Mouse (Mus musculus) monocyte, adult 5-6 weeks (primary cell): Measurements from ENCODE around the gene Rarres1. TPM values are rescaled to one million over a fixed set of nuclear protein-coding genes. Genes with fewer than 3 reads are reported as not detected.
A peak's percentile ranks its signal among the peaks of the same experiment; 100 is the strongest.

Experiments used
- ATAC-seq: fragments of 153-309, 156-312 bp; replicated peaks from 2 replicates; pipeline ENCODE4 v1.8.0; 2017; ENCODE audit warnings: mild to moderate bottlenecking; ENCODE audit not compliant: low TSS enrichment, insufficient number of reproducible peaks, severe bottlenecking, poor library complexity, low FRiP score
- total RNA-seq: library from RNA; stranded (forward); fragments of 200-1000, 200-491, 200-594 nt; gene quantifications from 3 replicates; pipeline ENCODE4 v1.2.3, GENCODE M21; 2017

The Rarres1 gene
- not detected in 3 replicates for total RNA-seq

DNA sequence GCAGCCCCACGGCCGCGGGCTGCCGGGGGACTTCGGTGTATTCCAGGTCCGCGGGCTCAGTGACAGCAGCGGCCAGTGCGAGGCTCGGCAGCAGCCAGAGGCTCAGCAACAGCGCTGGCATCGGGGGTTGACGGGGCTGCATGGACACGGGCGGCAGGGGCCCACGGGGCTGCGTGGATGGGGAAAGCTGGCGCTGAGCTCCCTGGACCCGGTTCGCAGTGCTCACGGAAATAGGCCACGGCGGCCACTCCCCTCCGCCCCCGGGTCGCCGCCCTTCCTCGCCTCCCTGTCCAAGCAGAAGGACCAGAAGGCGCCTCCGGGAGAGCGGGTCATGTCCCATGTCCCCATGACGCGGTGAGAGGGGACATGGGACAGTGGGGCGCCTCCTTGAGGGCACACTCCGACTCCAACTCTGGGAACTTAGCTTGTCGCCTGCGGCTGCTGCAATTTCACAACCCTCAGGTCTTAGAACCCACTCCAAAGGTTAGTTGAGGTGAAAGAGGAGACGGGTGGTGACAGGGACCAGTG is at the start of gene Rarres1:
Rarres1 (minus strand) TSS at position 250 of the 528 bp plus-strand sequence.
- no peak for ATAC-seq

DNA sequence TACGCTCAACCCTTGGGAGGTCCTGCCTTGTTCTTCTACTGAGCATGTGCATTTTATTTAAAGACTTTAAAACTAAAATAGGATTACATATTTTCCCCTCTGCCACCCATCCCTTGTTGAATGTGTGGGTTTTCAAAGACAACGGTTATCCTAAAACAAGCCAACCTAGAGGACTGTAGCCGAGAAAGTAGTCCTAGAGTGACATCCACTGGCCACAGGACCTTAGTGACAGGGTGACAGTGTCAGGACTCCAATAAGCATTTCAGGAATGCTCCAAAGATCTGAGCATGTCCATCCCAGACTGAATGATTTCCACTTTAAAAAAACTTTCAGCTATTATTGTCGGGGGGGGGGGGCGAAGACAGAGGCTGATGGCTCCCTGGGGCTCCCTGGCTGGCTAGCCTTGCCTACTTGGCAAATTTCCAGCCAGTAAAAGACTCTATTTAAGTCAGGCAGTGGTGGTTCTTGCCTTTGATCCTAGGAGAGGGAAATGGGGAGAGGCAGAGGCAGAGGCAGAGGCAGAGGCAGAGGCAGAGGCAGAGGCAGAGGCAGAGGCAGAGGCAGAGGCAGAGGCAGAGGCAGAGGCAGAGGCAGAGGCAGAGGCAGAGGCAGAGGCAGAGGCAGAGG is 49.5 kb upstream of the Rarres1 start:
- ATAC-seq, result no peak

DNA sequence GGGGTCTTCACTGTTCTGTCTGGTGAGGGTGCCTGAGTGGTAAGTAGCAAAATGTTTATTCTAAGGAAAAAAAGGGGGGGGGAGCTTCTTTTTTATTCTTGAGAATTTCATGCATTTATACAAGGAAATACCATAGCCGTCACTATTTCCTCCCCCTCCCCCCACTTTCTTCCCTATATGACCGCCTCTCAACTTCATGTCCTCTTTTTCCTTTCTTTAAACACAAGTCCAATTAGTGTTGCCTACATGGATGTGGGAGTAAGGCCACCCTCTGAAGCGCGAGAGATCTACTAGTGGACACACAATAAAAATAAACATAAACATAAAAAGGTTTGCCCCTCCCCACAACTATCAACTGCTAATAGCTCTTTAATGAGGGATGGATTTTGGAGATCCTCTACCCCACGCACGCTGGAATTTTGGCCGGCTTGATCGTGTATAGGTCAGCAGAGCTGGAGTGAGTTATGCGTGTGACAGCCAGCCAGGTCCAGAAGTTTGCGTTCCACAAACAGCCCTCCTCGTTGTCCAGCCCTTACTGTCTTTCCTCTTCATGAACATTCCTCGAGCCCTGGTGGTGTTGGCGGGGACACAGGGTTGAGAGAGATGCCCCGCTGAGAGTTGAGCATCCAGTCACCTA is 42.5 kb upstream of the Rarres1 start:
- no peak for ATAC-seq

DNA sequence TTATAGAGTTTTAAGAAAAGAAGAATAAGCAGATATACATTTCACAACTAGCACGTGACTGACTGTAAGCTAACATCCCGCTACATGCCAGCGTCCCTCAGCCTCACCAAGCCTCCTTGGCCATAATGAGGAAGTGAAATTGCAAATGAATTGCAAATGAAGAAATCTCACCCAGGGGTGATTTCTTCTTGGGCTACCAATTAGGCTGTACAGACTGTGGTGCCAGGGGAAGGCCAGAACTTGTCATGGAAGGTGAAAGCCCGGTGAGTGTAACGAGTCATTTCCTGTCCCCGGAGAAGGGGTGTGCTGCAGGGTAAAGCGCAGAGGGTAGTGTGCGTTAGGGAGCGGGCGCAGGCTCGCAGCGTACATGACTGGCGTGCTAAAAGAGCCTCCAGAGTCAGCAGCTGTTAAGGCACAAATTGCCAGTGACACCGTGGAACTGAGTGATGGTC is 41.9 kb upstream of the Rarres1 start:
- ATAC-seq, result peak; percentile 90

DNA sequence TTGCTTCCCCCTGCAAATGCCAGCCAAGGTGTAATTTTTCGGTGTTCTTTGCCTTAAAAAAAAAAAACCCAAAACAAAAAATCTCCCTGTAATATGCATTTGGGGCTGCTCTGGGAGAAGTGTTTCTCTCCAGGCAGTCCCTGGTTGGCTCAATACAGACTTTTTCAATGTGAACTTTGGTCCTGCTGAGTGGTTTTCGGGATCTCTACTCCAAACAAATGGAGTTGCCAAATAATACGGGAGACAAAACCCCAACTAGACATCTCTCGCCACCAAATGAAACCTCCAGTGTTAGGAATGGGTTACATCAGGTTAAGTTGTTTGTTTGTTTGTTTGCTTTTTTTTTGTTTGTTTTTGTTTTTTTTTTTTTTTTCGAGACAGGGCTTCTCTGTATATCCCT is 39.9 kb upstream of the Rarres1 start:
- ATAC-seq, result no peak

DNA sequence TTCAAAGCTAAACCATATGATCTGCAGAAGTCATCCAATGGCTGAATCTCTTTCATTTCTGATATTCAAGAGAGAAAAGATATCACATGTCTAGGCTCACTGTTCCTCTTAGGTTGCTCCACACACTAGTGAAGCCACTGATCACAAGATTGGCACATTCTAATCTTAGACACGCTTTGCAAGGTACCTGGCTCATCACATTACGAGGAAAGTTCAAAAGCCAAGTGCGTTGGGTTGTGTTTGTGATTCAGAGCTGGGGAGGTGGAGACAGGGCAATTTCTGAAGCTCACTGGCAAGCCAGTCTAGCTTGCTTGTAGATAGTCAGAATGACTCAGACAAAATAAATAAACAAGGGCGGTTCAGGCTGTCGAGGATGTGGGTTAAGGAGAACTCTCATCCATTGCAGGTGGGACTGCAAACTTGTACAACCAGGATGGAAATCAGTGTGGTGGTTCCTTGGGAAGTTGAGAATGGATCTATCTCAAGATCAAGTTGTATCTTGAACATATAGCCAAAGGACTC is 38.7 kb upstream of the Rarres1 start:
- no peak for ATAC-seq

DNA sequence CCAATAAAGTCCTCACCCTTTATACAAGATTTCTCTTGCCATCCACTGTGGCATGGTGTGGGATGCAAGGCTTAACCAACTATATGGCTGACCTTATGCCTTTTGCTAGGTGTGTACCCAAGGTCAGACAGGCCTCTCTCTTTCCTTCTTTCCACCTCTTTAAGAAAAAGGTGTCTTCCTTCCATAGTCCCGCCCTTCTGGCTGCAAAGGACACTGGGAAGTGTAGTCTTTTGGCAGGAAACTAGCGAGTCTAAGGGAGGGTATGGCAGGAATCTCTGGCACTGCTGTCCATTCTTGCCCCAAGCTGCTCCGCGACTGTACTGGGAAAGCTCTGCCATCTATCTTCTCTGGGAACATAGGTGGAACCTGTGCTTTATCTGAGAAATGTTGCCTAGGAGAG is 38.0 kb upstream of the Rarres1 start:
- no peak for ATAC-seq

DNA sequence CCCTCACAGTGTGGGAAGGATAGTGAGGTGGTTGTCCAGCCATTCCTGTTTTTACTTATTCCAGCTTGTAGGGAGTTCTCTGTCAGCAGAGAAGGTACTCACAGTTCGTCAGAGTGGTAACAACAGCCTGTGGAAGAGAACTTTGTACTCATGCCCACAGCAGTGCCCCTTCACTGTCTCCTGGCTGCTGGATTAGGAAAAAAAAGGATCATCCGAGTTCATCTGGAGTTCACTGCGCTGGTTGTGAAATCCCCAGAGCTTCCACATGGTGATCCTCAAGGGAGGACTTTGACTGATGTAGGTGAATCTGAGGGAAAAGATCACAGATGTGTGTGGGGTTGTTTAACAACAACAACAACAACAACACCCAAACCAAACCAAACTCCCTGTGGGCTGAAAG is 35.9 kb upstream of the Rarres1 start:
- ATAC-seq, result no peak

DNA sequence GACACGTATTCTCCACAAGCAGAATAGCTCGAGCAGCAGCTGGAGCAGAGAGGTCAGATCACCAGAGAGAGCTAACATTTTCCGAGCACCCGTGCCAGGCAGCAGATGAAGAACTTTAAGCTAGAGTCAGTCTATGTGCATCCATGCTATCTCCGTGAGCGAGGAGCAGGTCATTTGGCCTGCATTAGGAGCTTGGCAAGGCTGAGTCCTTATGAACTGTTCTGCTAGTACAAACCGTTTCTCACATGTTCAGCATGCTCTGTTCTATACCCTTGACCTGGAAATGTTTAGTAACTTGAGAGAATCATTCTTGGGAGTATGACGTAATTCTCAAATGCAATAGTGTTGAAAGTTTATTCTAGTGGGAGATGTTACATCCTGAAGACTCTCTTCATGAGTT is 28.3 kb upstream of the Rarres1 start:
- ATAC-seq, result no peak

DNA sequence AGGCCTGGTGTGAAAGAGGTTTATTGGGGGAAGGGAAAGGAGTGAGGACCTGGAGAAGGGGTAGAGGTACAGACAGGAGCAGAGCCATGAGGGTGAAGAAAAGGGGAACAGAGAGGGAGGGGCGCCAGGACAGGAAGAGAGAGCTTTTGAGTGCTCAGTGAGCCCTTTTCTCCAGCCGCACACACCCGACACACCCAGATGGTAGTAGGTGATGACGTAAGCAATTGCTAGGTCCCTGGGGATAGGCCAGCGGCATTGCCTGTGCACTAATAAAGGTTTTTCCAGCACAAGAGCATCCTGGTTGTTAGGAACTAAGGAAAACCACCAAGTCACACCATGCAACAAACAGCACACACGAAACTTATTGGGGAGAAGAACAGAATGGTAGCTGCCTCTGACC is 9.4 kb upstream of the Rarres1 start:
- ATAC-seq, result peak; percentile 27; the same call in 1 of the 2 replicates

DNA sequence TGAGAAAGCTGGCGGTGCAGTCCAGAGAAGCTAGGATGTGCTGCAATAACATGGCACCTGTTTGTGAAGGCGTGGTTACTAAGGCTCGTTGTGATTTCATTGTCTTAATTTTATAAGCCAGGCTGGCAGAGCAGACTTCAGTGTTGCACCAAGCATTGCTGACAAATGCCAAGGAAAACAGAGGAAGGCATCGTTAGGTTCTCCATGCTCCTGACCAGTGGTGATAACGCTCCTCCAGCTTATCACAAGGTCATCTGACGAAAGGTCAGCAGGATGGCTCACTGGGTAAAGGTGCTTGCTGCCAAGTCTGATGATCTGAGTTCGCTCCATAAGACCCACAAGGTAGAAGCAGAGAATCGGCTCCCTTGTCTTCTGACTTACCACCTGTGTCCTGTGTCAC is 7.4 kb upstream of the Rarres1 start:
- no peak for ATAC-seq

DNA sequence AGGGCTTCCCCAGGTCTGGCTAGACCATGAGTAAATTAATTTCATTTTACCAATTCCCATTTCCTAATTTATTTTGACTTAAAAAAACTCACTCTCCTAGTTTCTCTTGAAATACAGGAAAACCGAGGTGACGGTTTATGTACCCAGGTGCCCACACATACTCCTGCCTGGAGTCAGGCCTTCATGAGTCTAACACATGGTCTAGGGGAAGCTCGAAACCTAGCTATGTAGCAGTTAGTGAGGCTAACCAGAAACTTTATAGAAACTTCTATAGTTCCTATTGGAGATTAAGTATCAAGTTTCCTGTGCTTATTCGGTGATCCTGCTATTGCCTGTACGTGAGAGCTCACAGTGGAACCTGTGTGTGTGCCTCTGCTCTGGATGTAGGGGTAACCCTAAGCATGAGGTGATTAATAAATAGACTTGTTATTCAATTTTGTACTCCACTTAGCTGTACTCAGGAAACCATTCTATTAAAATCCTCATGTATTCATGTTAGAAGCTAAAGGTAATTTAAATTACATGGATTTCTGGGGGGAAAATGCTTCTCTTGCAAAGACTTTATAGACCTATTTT is 5.3 kb upstream of the Rarres1 start:
- ATAC-seq, result no peak

DNA sequence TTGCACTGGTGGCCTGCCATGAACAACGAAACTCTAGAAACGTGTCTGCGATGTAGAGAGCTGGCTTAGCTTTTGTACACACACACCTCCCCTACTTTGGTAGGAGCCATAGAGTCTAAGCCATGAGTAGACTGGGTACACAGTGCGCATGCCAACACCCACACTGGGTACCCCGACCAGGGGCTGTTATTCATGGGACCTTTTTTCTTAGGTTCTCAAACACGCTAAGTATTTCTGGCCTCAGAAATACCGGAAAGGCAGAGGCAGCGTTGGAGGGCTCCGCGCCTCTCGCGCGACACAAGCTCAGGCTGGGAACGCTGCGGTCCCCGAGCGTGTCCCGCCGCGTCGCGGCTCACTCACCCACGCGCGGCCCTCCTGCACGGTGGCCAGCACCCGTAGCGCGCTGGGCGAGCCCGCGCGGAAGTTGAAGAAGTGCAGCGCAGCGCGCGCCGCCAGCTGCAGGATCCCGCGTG is 486 bp downstream of the Rarres1 start:
- no peak for ATAC-seq

DNA sequence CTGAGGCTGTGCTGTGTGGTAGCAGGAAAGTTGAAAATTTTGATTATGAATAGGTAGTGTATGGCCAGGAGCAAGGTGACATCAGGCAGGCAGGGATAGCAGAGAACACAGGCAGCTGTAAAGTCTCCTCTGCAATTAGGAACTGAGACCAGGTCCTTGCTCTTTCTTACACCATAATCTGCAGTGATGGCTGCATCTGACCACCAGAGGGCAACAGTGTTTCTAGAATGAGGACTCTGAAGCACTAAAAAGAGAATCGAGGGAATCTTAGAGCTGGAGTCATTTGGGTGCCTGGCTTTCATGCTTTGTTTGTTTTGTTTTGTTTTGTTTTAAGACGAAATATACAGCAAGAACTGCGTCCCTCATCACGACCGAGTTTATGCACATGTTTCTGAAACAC is 2.5 kb downstream of the Rarres1 start:
- peak; percentile 73 for ATAC-seq

DNA sequence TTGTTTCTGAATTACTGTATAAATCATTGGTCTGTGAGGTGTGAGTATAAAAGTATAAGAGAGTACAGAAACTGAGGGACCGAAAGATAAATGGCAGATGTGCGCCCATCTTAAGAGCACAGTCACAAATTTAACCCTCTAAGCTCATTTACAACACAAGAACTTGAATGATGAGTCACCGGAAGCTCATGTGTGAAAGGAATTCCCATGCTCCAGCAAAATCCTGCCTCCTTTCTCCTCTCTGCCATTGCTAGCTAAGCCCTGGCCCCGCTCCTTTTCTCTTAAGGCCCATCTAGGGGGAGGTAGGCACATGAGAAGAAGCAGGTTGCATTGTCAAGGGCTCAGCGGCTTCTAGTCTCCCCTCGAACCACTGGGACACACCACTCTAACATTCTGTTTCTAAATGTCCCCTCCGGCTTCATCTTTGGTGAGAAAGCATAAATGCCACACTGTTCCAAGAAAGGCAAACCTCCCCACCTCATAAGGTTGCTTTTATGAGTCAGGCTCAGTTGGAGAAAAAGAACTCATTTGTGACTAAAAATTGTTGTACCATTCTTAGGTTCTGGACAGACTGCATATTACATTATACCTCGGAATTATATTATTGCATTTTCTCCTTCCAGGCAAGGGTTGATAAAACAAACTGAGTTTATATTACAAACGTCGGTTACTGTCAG is 7.0 kb downstream of the Rarres1 start:
- no peak for ATAC-seq

DNA sequence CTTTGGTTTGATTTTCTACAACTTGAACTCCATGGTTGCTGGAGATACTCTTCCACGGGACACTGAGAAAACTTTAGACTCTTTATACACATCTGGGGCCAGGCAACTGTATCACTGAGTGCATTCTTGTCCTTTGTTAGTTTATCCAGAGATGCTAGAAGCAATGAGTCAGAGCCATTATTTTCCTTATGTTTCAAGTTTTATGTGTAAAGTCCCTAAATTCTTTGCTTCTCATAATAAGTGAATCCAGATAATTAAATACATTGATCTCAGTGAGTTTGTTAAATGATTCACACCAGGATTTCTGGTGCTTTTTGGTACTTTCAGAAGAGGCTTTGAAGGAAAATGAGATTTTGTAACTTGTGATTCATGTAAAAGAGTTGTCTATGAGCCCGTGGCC is 10.0 kb downstream of the Rarres1 start:
- ATAC-seq, result no peak

DNA sequence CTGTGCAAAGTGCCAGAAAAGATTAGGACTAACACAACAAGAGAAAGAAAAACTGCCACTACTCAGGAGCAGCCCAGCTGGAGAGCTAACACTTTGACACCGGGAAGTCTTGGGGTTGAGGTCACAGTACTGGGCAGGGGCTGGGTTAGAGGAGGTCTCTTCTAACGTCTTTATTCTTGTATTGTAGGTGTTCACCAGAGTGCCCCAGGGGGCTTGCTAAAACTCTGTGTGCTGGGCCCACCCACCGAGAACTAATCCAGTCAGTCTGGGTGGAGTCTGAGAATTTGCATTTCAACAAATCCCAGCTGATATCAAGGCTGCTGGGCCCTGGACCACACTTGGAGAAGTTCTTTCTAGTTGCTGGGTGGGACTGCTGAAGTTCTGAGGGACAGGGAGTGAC is 11.4 kb downstream of the Rarres1 start:
- no peak for ATAC-seq

DNA sequence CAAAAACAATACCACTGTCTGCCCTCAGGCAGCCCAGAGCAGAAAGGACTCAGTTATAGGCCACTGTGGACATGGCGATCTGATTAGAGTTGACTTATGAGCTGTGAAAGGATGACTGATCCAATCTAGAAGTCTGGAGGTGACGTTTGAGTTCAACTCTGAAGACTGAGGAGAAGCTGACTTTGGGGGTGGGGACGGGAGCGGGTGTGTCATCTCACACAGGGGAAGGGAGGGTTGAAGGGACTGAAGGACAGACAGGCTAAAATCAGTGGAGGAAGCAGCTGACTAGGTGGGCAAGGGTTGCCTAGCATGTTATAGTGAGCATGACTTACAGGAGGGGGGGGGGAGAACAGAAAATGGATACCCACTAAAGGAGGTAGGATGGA is 15.9 kb downstream of the Rarres1 start:
- no peak for ATAC-seq

DNA sequence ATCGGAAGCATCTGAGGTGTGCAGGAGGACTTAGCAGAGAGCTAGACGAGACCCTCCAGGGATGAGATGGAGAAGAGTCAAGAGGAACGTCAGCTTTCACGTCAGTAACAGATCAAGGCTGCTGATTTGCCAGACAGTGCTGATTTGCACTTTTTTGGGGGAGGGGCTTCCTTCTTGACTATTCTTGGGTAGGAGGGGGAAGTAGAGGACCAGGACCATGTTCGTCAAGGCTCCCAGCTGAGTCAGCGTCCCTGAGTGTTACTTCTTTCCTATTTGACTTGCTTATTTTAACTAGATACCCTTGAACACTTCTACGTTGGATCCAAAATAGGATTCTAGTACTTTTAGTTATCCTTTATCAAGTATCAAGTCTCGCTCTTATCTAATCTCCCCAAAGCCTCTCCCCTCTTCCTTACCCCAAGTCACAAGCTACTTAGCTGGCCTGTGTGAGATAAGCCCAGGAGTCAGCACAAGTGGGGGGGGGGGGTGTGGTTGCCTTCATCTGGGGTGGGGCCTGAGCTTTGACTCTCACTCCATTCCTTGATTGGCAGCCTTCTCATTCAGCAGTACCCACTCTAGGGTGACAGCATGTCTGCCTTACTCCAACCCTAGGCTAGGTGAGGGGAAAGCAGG is 16.4 kb downstream of the Rarres1 start:
- ATAC-seq, result no peak
